Mouse (Mus musculus): Measurements from ENCODE around the gene Kif3b.

DNA sequence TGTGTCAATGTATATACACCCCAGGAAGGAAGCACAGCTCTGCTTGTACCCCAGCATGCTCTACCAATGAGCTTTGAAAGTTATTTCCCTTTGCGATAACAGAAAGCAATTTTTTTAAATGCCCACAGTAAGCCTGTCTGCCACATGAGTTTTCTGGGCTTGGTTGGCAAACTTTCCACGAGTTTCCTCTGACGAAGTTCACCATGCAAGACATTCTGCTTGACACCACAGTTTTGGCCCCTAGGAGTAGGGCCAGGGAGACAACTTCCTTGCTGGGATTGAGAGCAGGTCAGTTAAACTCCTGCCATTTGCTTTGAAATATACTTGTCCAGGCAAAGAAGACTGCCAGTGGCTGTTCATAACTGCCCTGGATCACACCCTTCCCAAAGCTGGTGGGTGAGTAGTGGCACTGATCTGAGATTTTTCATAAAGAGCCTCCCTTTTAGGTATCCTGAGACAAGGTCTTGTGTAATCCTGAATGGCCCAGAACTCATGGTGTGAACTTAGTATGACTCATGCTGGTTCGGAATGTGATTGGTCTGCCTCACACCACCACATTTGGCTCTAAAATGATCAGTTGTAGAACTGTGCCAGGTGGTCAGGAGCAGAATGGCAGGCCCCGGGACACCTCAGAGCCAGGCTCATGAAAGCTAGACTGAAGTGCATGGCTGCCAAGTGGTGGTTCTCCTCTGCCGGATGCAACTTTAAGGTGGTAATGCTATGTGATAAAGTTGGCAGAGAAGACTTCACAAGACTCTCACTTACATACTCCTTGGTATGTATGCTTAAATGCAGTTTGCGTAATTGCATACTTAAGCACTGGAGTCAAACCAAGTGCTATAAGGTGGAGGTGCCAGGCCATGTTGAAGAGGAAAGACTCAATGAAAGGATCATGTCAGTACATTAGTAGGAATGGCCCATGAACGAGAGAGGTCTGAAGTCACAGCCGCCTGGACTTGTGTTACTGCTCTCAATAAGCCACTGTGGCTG lies 47.4 kb downstream of the Kif3b start:
- no peak for TF ChIP-seq GATA1 (IDR thresholded peaks at IDR 0.05; ENCODE audit: low read length)
- TF ChIP-seq TAL1 (IDR thresholded peaks at IDR 0.05; ENCODE audit: low read length) = no peak

All from erythroblast, embryonic 14.5 days (primary cell).